Mouse (Mus musculus) bone marrow macrophage, adult 2 months (primary cell): Measurements from ENCODE around the gene Cnrip1.

Experiments
- CTCF ChIP-seq: IDR thresholded peaks from 2 replicates; pipeline ENCODE4 v1.5.1; 2012; ENCODE audit warnings: low read depth, mild to moderate bottlenecking, low read length, moderate library complexity
- POLR2A ChIP-seq: IDR thresholded peaks from 2 replicates; pipeline ENCODE4 v1.6.1; 2012; ENCODE audit warnings: mild to moderate bottlenecking, low read depth, low read length, borderline replicate concordance

DNA sequence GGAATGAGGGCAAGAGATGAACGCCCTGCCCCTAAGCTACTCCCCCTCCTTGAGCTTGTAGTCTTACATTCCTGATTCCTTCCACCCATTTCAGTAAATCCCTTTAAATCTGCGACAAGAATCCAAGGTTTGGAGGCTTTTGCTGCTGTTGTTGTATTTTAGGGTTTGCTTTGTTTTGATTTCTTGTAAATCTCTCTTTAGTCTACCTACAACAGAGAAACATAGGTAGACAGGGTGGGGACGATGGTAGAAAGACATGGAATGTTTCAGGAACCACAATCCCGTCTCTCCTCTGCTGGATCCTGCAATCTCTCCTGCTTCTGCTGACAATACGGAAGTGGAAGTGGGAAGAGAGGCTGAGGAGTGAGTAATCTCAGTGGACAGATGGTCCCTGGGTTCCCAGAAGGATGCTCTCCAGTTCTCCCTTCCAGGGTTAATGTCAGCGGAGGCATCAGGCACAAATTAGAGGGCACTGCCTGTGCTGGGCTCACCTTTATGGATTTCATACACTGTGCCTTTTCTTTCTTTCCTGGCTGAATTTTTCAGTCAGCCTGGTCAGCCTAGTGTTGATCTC, 1.2 kb downstream of the Cnrip1 start:
- TF ChIP-seq CTCF: no peak
- no peak for TF ChIP-seq POLR2A
